Mouse (Mus musculus): ENCODE results near the gene 1700037H04Rik.

The 1700037H04Rik gene

GRCm38 (mm10) chr2:131178828-131179245 is 19.0 kb upstream of the 1700037H04Rik start:
- DNase-seq, result no peak

DNA sequence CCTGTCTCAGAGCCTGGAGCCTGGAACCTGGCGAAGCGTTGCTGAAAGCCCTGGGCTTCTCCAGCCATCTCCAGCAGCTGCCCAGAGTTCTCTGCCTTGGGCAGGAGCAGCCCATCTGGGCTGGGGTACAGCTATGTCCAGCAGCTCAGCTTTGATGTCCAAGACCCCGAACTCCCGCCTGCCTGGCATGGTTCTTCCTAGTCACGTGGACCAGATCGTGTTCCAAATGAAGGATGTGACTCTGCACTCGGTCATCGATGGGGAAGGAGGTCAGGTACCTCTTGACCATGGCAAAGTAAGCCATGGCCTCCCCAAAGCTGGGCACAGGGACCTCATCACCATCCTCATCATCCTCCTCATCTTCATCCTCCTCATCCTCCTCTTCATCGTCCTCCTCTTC is 18.1 kb upstream of the 1700037H04Rik start:
- DNase-seq, result no peak

- no peak for DNase-seq
Measured at GRCm38 (mm10) chr2:131176491-131176890, 16.6 kb upstream of the 1700037H04Rik start.

DNA sequence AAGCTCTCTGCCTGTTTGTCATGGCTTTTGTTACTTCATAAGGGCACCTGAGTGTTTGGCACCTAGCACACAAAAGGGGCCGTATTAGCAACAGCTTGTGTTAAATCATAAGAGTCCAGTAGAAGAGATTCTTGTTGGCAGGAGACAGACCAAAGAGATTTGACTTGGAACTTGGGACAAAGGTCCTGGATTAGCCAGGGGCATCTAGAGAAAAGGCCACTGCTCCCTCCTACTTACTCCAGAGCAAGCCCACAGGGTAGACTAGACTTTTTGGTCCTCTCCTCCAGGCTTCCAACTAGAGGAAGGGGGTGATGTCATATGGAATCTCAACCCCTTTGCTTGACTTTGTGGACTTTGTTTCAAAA is 16.0 kb upstream of the 1700037H04Rik start:
- no peak for DNase-seq

- no peak for DNase-seq
Measured at GRCm38 (mm10) chr2:131175286-131175944, 15.5 kb upstream of the 1700037H04Rik start.

DNA sequence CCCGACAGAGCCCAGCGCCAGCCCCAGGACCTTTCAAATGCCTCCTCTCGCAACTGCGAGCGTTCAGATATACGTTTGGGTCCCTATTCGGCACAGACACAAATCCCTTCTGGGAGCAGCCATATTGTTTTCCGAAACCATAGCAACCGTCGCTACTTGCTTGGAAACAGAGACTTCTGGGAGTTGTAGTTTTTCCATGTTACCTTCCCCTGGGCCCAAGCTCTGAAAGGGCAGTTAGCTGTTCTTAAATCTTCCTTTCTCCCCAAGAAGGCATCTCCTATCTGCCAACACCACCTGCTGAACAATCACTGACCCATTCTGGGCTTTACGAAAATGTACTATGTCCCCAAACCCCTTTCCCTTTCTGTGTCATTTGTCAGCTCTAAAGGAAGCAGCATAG is 14.8 kb upstream of the 1700037H04Rik start:
- DNase-seq, result peak; percentile 64

DNA sequence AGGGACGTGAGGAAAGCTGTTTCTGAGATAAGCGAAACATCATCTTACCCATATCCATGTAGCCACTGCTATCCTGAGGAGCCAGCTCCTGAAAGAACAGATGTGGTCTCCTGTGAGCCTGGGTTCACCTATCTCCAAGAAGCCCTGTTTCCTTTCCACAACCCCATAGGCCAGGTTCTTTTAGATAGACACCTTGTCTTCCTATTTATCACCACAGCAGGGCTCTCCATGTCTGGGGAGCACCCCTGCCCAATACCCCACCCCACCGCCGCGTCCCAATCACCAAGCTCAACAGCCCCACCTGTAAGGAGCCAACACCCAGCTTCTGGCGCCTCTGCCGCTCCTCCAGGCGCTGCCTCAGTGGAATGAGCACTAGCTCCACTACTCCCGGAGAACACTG is 12.4 kb upstream of the 1700037H04Rik start:
- no peak for DNase-seq

GRCm38 (mm10) chr2:131171401-131172104 is 11.7 kb upstream of the 1700037H04Rik start:
- peak; percentile 53 for DNase-seq

- no peak for DNase-seq
Measured at GRCm38 (mm10) chr2:131170936-131171335, 11.1 kb upstream of the 1700037H04Rik start.

GRCm38 (mm10) chr2:131168914-131169313 is 9.0 kb upstream of the 1700037H04Rik start:
- no peak for DNase-seq

DNA sequence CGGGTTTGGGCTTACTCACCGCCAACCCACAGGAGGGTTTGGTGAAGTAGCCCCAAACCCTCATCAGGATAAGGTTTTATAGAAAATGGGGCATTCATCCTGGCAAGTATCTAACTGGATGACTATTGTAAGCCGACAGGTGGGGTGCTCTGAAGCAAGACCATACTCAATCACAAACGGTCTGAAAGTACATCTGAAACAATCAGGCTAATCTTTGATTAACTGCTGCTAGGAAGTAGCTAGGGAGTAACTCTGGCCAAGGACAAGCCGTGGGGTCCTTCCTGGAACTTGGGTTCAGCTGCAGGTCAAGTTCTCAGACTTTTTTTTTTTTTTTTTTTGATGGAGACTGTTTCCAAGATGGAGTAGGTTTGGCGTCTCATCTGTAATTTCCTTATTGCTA is 8.1 kb upstream of the 1700037H04Rik start:
- no peak for DNase-seq

- DNase-seq, result no peak
Measured at GRCm38 (mm10) chr2:131166172-131166571, 6.3 kb upstream of the 1700037H04Rik start.

GRCm38 (mm10) chr2:131163924-131164323 is 4.0 kb upstream of the 1700037H04Rik start:
- no peak for DNase-seq

GRCm38 (mm10) chr2:131160671-131161111 is 810 bp upstream of the 1700037H04Rik start:
- no peak for DNase-seq

DNA sequence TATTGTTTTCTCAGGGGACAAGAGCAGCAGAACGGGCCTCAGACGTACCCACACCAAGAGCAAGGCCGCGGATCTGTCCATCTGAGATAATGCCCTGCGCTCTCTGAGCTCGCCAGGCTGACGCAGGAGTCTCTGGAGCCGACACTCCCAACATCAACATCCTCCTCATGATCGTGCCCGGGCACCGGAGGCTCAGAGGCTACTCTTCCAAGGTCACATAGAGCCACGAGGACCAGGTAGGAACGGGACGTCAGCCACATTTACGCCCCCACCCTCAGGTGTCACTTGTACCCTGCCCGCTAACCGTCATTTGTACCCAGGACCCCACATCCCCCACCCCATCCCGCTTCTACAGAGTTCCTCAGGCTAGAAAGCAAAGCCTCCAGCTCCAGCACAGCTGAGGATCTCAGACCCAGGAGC is 380 bp downstream of the 1700037H04Rik start:
- no peak for DNase-seq

GRCm38 (mm10) chr2:131156987-131157386 is 2.9 kb downstream of the 1700037H04Rik start:
- DNase-seq, result no peak

GRCm38 (mm10) chr2:131154036-131154435 is 5.8 kb downstream of the 1700037H04Rik start:
- no peak for DNase-seq

- DNase-seq, result no peak
Measured at GRCm38 (mm10) chr2:131152166-131152730, 7.6 kb downstream of the 1700037H04Rik start.

- DNase-seq, result no peak
Measured at GRCm38 (mm10) chr2:131149254-131149578, 10.7 kb downstream of the 1700037H04Rik start.

DNA sequence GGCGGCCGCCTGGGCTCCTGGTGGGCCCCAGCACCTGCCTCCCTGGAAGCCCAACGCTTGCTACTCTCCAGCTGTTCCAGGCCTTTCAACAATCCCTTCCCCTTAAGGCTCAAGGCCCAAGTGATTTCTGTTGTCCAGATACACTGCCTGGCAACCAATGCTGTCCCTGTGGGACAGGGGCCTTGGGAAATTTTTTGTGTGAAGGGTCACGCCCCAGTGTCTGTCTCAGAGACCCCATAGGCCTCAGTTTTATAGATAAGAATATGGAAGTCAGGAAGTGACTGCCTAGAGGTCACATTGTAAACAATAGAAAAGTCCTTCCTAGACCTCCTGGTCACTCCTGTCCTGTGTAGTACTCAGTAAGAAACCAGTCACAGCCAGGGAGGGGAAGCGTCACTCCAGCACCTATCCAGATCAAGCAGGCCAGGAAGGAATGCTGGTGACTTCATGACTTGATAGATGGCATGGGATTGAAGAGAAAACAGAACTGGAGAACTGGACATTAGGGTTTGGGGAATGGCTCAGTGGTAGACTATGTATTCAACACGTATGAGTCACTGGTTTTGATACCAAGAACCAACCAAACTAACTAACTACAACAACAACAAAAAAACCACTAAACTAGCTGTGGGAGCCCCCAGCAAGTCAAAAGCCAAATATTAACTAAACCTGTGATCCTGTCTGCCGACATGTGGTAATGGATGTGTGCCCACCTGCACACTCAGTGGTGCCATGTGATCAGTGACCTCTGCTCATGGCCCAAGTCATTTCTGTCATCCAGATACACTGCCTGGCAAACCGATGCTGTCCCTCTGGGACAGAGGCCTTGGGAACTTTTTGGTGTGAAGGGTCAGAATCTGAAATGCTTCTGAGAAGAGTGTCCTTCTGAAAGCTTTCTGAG is 11.3 kb downstream of the 1700037H04Rik start:
- DNase-seq, result no peak

GRCm38 (mm10) chr2:131147043-131147365 is 12.9 kb downstream of the 1700037H04Rik start:
- DNase-seq, result no peak

DNA sequence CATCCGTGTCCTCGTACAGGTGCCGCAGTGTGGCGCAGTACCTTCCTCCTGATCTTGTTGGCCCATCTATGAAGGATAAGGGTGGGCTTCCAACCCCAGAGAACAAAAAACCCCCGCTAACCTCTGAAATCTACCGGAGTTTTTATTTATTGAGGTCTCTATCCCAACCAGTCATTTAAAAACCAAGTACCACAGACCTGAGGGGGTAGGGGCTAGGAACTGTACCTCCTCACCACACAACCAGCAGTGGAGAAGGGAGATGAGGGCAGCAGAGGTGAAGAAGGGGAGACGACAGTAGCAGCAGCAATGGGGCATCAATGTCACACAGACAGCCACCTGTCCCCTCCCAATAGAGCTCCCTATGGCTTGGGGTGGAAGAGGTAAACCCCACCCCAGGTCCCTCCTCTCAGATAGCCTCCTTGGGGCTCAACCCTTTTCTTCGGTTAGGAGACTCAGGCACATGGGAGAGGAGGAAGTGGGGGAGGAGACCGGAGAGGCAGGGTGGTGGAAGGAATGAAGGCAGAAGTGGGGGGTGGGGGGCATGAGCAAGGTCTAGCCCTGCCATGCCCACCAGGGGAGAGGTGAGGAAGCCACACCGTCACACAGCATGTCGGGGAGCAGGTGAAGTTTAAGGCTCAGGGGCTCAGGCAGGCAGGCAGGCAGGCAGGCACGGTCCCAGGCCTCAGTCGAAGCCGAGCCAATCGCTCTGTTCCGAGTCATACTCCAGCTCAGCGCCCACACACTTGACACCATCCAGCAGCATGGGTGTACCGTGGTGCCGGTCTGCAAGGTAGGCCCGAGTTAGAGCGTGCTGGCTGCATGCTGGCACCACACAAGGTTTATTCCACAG is 13.5 kb downstream of the 1700037H04Rik start:
- DNase-seq, result no peak
